Mouse (Mus musculus) retina, adult 2 months (tissue): ENCODE results near the gene Dmp1.

Experiments used
- DNase-seq: peaks from one replicate; pipeline ENCODE4 v3.0.0-alpha.2; 2012; ENCODE audit warnings: low read depth, low spot score

Gene Dmp1

DNA sequence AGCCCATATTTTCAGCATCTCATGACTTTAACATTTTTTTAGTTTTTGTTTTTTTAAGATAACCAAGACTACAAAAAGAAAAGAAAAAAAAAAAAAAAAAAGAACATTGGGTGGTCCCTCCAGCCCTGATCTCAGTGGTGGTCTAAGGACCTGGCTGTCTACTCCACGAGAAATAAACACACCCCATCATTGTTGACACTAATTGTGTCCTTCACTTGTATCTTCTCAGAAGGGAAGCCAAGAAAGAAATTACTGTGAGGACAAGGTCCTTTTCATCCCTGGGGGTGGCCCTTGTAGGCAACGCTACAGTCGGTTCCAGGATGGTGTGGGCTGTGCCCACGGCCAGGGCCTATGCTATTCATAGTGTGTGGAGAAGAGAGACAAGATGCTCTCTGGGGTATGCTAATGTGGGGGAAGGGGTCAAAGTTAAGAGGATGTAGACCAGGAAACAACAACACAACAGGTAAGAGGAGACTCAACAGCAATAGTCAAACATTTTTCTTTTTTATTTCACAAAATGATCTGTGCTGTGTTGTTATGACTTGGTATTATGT lies 59.6 kb downstream of the Dmp1 start:
- DNase-seq = no peak

DNA sequence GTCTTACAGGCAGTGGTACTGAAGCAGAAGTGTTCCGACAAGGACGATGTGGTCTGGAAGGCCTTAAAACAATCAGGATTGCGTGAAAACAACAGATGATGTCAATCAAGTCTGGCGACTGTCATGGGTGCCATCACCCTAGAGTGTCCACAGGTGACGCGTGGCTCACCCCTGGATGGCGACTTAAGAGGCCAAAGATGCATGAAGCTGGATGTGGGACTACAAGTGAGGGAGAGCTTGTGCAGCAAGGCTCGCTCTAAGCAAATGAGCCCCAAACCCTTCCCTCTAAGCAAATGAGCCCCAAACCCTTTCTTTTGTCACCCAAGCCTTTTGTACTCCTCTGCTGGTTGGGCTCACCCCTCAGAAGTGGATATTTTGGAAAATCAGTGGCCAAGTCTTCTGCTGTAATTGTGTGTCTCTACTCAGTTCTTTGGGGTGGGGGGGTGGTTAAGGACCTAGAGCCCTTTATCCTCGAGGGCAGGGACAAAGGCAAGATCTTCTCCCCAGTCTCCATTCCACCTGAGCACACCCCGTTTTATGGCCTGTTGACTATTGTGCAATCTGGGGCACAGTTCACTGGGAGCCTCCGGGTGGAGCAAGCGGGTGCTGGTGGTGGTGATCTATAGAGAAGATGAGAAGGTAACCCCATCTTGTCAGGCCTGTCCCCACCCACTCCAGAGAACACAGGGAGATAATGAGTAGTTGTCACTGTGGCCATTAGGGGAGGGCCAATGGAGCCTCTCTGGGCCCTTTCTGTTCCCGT lies 60.8 kb downstream of the Dmp1 start:
- DNase-seq = no peak
